17 mouse cellular contexts compared by ENCODE assay signal in genomic region chr3:121025546-121026157, GRCm38 (mm10).
DNase-seq lines count a peak whose midpoint lies in the region; ATAC-seq and TF ChIP-seq lines count a peak whose summit lies in the region.
"Had no signal": no experiment of that assay in that cellular context is flagged by ENCODE, and none has a peak within 500 bp of the region (broad histone marks: within the 10 kb centered on the region; RNA-seq: fewer than 3 reads in every experiment).

No protein-coding gene starts in this region.

- no peaks in the 10 kb centered on the region for H3K9me3 ChIP-seq in embryonic facial prominence, embryonic 11.5 days (replicated peaks; ENCODE audit: control insufficient read depth, low read length)
- no peaks in the 10 kb centered on the region for H3K9me3 ChIP-seq in embryonic facial prominence, embryonic 10.5 days
- no peaks in the 10 kb centered on the region for H3K9me3 ChIP-seq in forebrain, embryonic 14.5 days (replicated peaks; ENCODE audit: control insufficient read depth, low read length)
- no peaks in the 10 kb centered on the region for H3K9me3 ChIP-seq in midbrain, embryonic 12.5 days
- H3K9me3 ChIP-seq: heart, embryonic 12.5 days had no signal

- no peak for TF ChIP-seq CTCF in brain, embryonic 14.5 days (IDR thresholded peaks at IDR 0.05; ENCODE audit: borderline replicate concordance, extremely low read depth, insufficient read depth, insufficient read length)

- H3K36me3 ChIP-seq in embryonic facial prominence, embryonic 11.5 days (replicated peaks; ENCODE audit: control insufficient read depth, insufficient read depth, low read depth, low read length), result no peaks in the 10 kb centered on the region
- no peaks in the 10 kb centered on the region for H3K36me3 ChIP-seq in embryonic facial prominence, embryonic 10.5 days (replicated peaks)
- H3K36me3 ChIP-seq in forebrain, embryonic 14.5 days (ENCODE audit: control insufficient read depth, insufficient read depth, low read length), result no peaks in the 10 kb centered on the region
- H3K36me3 ChIP-seq in midbrain, embryonic 12.5 days, result no peaks in the 10 kb centered on the region
- H3K36me3 ChIP-seq: heart, embryonic 12.5 days had no signal

- no peak overlapping the region for H3K27ac ChIP-seq in embryonic facial prominence, embryonic 11.5 days (replicated peaks; ENCODE audit: low read depth, low read length)
- H3K27ac ChIP-seq in embryonic facial prominence, embryonic 10.5 days (replicated peaks), result no peak overlapping the region
- no peak overlapping the region for H3K27ac ChIP-seq in forebrain, embryonic 14.5 days (ENCODE audit: low read depth, low read length)
- peak overlapping the region; percentile 31 for H3K27ac ChIP-seq in midbrain, embryonic 12.5 days (replicated peaks)
- H3K27ac ChIP-seq: stomach, postnatal 0 days had no signal

- TF ChIP-seq POLR2A in brain, embryonic 14.5 days (IDR thresholded peaks at IDR 0.05; ENCODE audit: borderline replicate concordance, extremely low read depth, insufficient read depth, insufficient read length, poor library complexity, severe bottlenecking), result no peak

- 63% methylated on average over 9 of the region's 9 CpGs for WGBS in embryonic facial prominence, embryonic 11.5 days
- 67% methylated on average over 9 of the region's 9 CpGs for WGBS in embryonic facial prominence, embryonic 10.5 days
- WGBS in forebrain, embryonic 14.5 days, result 37% methylated on average over 9 of the region's 9 CpGs
- WGBS in midbrain, embryonic 12.5 days, result 39% methylated on average over 9 of the region's 9 CpGs

- no peak overlapping the region for H3K4me3 ChIP-seq in embryonic facial prominence, embryonic 11.5 days (ENCODE audit: low read depth, low read length)
- no peak overlapping the region for H3K4me3 ChIP-seq in embryonic facial prominence, embryonic 10.5 days
- no peak overlapping the region for H3K4me3 ChIP-seq in forebrain, embryonic 14.5 days (ENCODE audit: low read depth, low read length)
- H3K4me3 ChIP-seq in midbrain, embryonic 12.5 days, result no peak overlapping the region
- H3K4me3 ChIP-seq: heart, embryonic 12.5 days; myocyte had no signal

- peak; percentile 3 for DNase-seq in embryonic facial prominence, embryonic 11.5 days (ENCODE audit: low spot score)
- no peak for DNase-seq in embryonic facial prominence, embryonic 10.5 days (ENCODE audit: low spot score)
- peak; percentile 62 for DNase-seq in brain, embryonic 14.5 days (ENCODE audit: low read depth)
- peak; percentile 23 for DNase-seq in forebrain, embryonic 14.5 days (ENCODE audit: low spot score)
- DNase-seq in layer of hippocampus, adult 9-10 months (ENCODE audit: low spot score), result no peak
- DNase-seq in adrenal gland, adult (ENCODE audit: inconsistent age in 2 of 2, low spot score in 1 of 2), result no peak
- DNase-seq in lung, postnatal 4 days, result no peak
- DNase-seq: cerebellum, adult 2 months; gastrocnemius, postnatal 36 days; kidney, adult 2 months; lung, postnatal 36 days; thymus, postnatal 25 days had no signal

- no peaks in the 10 kb centered on the region for H3K27me3 ChIP-seq in embryonic facial prominence, embryonic 11.5 days (ENCODE audit: control insufficient read depth, insufficient read depth, low read length)
- no peaks in the 10 kb centered on the region for H3K27me3 ChIP-seq in embryonic facial prominence, embryonic 10.5 days (replicated peaks; ENCODE audit: low read depth, poor library complexity, severe bottlenecking)
- no peaks in the 10 kb centered on the region for H3K27me3 ChIP-seq in forebrain, embryonic 14.5 days (replicated peaks; ENCODE audit: control insufficient read depth, insufficient read depth, low read length)
- H3K27me3 ChIP-seq in midbrain, embryonic 12.5 days, result no peaks in the 10 kb centered on the region
- H3K27me3 ChIP-seq: heart, embryonic 12.5 days; Patski had no signal

- no peaks in the 10 kb centered on the region for H3K4me1 ChIP-seq in embryonic facial prominence, embryonic 11.5 days (ENCODE audit: control insufficient read depth, insufficient read depth, low read length)
- H3K4me1 ChIP-seq in embryonic facial prominence, embryonic 10.5 days, result peaks cover 8% of the 10 kb centered on the region
- H3K4me1 ChIP-seq in forebrain, embryonic 14.5 days (ENCODE audit: control insufficient read depth, insufficient read depth, low read length), result peaks cover 4% of the 10 kb centered on the region; the same call in 1 of the 2 replicates
- H3K4me1 ChIP-seq in midbrain, embryonic 12.5 days, result peaks cover 16% of the 10 kb centered on the region
- H3K4me1 ChIP-seq: heart, embryonic 12.5 days had no signal

- no peak for ATAC-seq in embryonic facial prominence, embryonic 11.5 days (replicated peaks; ENCODE audit: insufficient number of reproducible peaks, low FRiP score, low TSS enrichment, low read depth)
- peak; percentile 65; the same call in 1 of the 2 replicates for ATAC-seq in forebrain, embryonic 14.5 days
- peak; percentile 79 for ATAC-seq in midbrain, embryonic 12.5 days (ENCODE audit: low FRiP score, low read depth)
- ATAC-seq: Patski had no signal

- no peak overlapping the region for H3K9ac ChIP-seq in embryonic facial prominence, embryonic 11.5 days (replicated peaks; ENCODE audit: low read length)
- no peak overlapping the region for H3K9ac ChIP-seq in forebrain, embryonic 14.5 days (ENCODE audit: low read length)
- H3K9ac ChIP-seq in midbrain, embryonic 12.5 days (replicated peaks), result no peak overlapping the region
- H3K9ac ChIP-seq: heart, embryonic 12.5 days had no signal

- H3K4me2 ChIP-seq in embryonic facial prominence, embryonic 11.5 days (ENCODE audit: low read depth, low read length), result no peak overlapping the region
- H3K4me2 ChIP-seq in forebrain, embryonic 14.5 days (ENCODE audit: low read length), result no peak overlapping the region
- 0 out of 2 replicates have a peak overlapping the region, but pooled peaks have one; percentile 6 for H3K4me2 ChIP-seq in midbrain, embryonic 12.5 days (replicated peaks)
- H3K4me2 ChIP-seq: heart, embryonic 12.5 days had no signal

Comparison
In these comparisons a context has a peak if more than half of its experiments do, and no peak if none do; other contexts are left out.
1. DNase-seq: peak in embryonic facial prominence, embryonic 11.5 days (single experiment), brain, embryonic 14.5 days (single experiment) and forebrain, embryonic 14.5 days (single experiment); none in embryonic facial prominence, embryonic 10.5 days (single experiment), layer of hippocampus, adult 9-10 months (single experiment), adrenal gland, adult (0 of 2) and lung, postnatal 4 days (0 of 2).